Mouse (Mus musculus) CH12.LX (cell line): Measurements from ENCODE around the gene Gab1.

Experiments
- BHLHE40 ChIP-seq: IDR thresholded peaks from 2 replicates; pipeline ENCODE4 v1.6.1; 2011; ENCODE audit warnings: mild to moderate bottlenecking, low read depth, low read length, improper control_type of control experiment
- CTCF ChIP-seq, 2 experiments: IDR thresholded peaks in 1 of 2; conservative IDR thresholded peaks in 1 of 2; 2 replicates each; pipeline ENCODE4 v1.5.1; 2011 to 2012; ENCODE audit warnings: low read depth in 2 of 2, low read length in 2 of 2, improper control_type of control experiment in 1 of 2, inconsistent platforms in 1 of 2, mild to moderate bottlenecking in 1 of 2, moderate library complexity in 1 of 2
- E2F4 ChIP-seq: IDR thresholded peaks from 2 replicates; pipeline ENCODE4 v1.6.1; 2011; ENCODE audit warnings: low read depth, low read length, improper control_type of control experiment; ENCODE audit not compliant: insufficient replicate concordance
- JUN ChIP-seq: IDR thresholded peaks from 2 replicates; pipeline ENCODE4 v1.6.1; 2011; ENCODE audit warnings: low read depth, mild to moderate bottlenecking, low read length, improper control_type of control experiment, moderate library complexity; ENCODE audit not compliant: insufficient read depth
- POLR2A ChIP-seq: IDR thresholded peaks from 2 replicates; pipeline ENCODE4 v1.6.1; 2011; ENCODE audit warnings: low read depth, mild to moderate bottlenecking, improper control_type of control experiment, low read length
- RCOR1 ChIP-seq: conservative IDR thresholded peaks from 2 replicates; pipeline ENCODE4 v1.6.1; 2012; ENCODE audit warnings: low read depth, mild to moderate bottlenecking, inconsistent platforms, low read length, improper control_type of control experiment
- SIN3A ChIP-seq: IDR thresholded peaks from 2 replicates; pipeline ENCODE4 v1.6.1; 2012; ENCODE audit warnings: low read length, improper control_type of control experiment, inconsistent platforms
- ZC3H11A ChIP-seq: IDR thresholded peaks from 2 replicates; pipeline ENCODE4 v1.6.1; 2012; ENCODE audit warnings: low read depth, mild to moderate bottlenecking, inconsistent platforms, low read length, improper control_type of control experiment

DNA sequence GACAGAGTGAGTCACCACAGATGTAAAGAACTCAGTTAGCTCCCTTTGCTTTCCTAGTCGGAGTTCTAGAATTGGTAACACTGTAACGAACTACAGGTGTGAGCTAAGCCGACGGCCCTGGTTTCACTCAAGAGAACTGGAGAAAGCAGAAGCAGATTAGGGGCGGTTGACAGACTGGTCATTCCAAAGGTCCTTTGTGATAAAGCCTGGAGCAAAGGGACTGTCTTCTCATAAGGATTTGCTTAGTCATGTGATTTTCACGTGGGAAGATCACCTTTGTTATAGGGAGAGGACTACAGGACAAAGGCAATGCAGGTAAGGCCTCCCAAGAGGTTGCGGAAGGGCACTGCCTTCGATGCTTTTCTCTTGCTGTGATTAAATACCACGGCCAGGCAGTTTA is 22.0 kb upstream of the Gab1 start:
- TF ChIP-seq RCOR1, result no peak
- no peak for TF ChIP-seq POLR2A
- TF ChIP-seq SIN3A, result no peak
- no peak for TF ChIP-seq CTCF (conservative IDR thresholded peaks at IDR 0.05 in 1 of 2, IDR thresholded peaks at IDR 0.05 in 1 of 2; ENCODE audit: low read depth in 2 of 2, low read length in 2 of 2)
- TF ChIP-seq JUN, result no peak
- no peak for TF ChIP-seq ZC3H11A
- TF ChIP-seq E2F4, result no peak
- no peak for TF ChIP-seq BHLHE40
